Mouse (Mus musculus) monocyte, adult 2 months (primary cell): ENCODE data around the gene Map2k3.
"Not testable (repeated sequence)": the region's sequence is repeated elsewhere in the genome, so short reads cannot be mapped to it uniquely, and the experiment has no call there.

Source experiments
- DNase-seq, 2 experiments: peaks; one replicate each; pipeline ENCODE4 v3.0.0; 2022; ENCODE audit warnings: low spot score in 2 of 2, low read depth in 1 of 2

Map2k3 gene

GRCm38 (mm10) chr11:60931869-60932481 is at the start of gene Map2k3:
Map2k3 (plus strand) TSS chr11:60932033.
- peak; percentile 88 to 92 for DNase-seq

GRCm38 (mm10) chr11:60882386-60882785 is 49.4 kb upstream of the Map2k3 start:
- DNase-seq = no peak

GRCm38 (mm10) chr11:60886986-60887385 is 44.8 kb upstream of the Map2k3 start:
- DNase-seq = not testable (repeated sequence)

- DNase-seq = no peak
Observed at GRCm38 (mm10) chr11:60889861-60890260, 42.0 kb upstream of the Map2k3 start.

GRCm38 (mm10) chr11:60890286-60890685 is 41.5 kb upstream of the Map2k3 start:
- DNase-seq = no peak

GRCm38 (mm10) chr11:60890744-60891143 is 41.1 kb upstream of the Map2k3 start:
- DNase-seq = no peak

- no peak for DNase-seq
Observed at GRCm38 (mm10) chr11:60895915-60896314, 35.9 kb upstream of the Map2k3 start.

GRCm38 (mm10) chr11:60902001-60902400 is 29.8 kb upstream of the Map2k3 start:
- no peak for DNase-seq

- no peak for DNase-seq
Observed at GRCm38 (mm10) chr11:60902486-60902885, 29.3 kb upstream of the Map2k3 start.

GRCm38 (mm10) chr11:60903661-60904061 is 28.2 kb upstream of the Map2k3 start:
- DNase-seq = no peak

GRCm38 (mm10) chr11:60905407-60906120 is 26.3 kb upstream of the Map2k3 start:
- DNase-seq = no peak

GRCm38 (mm10) chr11:60906449-60906848 is 25.4 kb upstream of the Map2k3 start:
- no peak for DNase-seq

- no peak for DNase-seq
Observed at GRCm38 (mm10) chr11:60908073-60908472, 23.8 kb upstream of the Map2k3 start.

GRCm38 (mm10) chr11:60909626-60910025 is 22.2 kb upstream of the Map2k3 start:
- DNase-seq = no peak

GRCm38 (mm10) chr11:60912525-60912973 is 19.3 kb upstream of the Map2k3 start:
- DNase-seq = no peak

GRCm38 (mm10) chr11:60913301-60914196 is 18.3 kb upstream of the Map2k3 start:
- DNase-seq = peak; percentile 66 to 82

- DNase-seq = no peak
Observed at GRCm38 (mm10) chr11:60914491-60914890, 17.3 kb upstream of the Map2k3 start, which contains the start of gene Natd1. Natd1 (minus strand) TSS chr11:60914750.

- DNase-seq = no peak
Observed at GRCm38 (mm10) chr11:60915201-60915600, 16.6 kb upstream of the Map2k3 start.

- DNase-seq = no peak
Observed at GRCm38 (mm10) chr11:60920021-60920420, 11.8 kb upstream of the Map2k3 start.

GRCm38 (mm10) chr11:60922195-60922594 is 9.6 kb upstream of the Map2k3 start:
- no peak for DNase-seq

GRCm38 (mm10) chr11:60922964-60923363 is 8.9 kb upstream of the Map2k3 start:
- DNase-seq = no peak

- no peak for DNase-seq
Observed at GRCm38 (mm10) chr11:60924498-60924897, 7.3 kb upstream of the Map2k3 start.
